Mouse (Mus musculus): ENCODE measurements at regions not wholly inside any gene's neighbourhood (a gene's known extent, or its start where the extent isn't known, plus 50 kb on each side); places are given as distances from the start of the nearest gene placed in this dataset.

GRCm38 (mm10) chr9:71383901-71384300 lies 101.8 kb downstream of the Polr2m start:
- TF ChIP-seq ZKSCAN1 (IDR thresholded peaks at IDR 0.05; ENCODE audit: borderline replicate concordance, low read depth, low read length) (no peak), POLR2A (IDR thresholded peaks at IDR 0.05; ENCODE audit: low read depth, low read length) (no peak), ZNF384 (IDR thresholded peaks at IDR 0.05; ENCODE audit: low read depth, low read length) (no peak), SMC3 (IDR thresholded peaks at IDR 0.05; ENCODE audit: low read depth, low read length) (no peak), E2F4 (IDR thresholded peaks at IDR 0.05; ENCODE audit: insufficient replicate concordance, low read depth, low read length) (no peak), USF2 (conservative IDR thresholded peaks at IDR 0.05; ENCODE audit: low read depth, low read length) (no peak)
- peaks cover 0 to 2% of the 10 kb centered on the region in 2 experiments; a peak in 1 of 4 replicates for H3K4me1 ChIP-seq (ENCODE audit: control insufficient read depth in 1 of 2, insufficient read depth in 2 of 2)
- no peaks in the 10 kb centered on the region for H3K79me2 ChIP-seq (replicated peaks; ENCODE audit: control insufficient read depth, extremely low read depth, insufficient read depth, poor library complexity, severe bottlenecking)
- dilution Hi-C loops (cut with MboI; ENCODE audit: extremely low pct_ligation_motif_present, extremely low pct_unique_long_range_greater_than_20kb, low sequenced_read_pairs) (no loop called here), in situ Hi-C loops (cut with MboI; ENCODE audit: low pct_ligation_motif_present, low pct_unique_long_range_greater_than_20kb, low sequenced_read_pairs) (no loop called here)
- H3K9me3 ChIP-seq (replicated peaks; ENCODE audit: low read length), result no peaks in the 10 kb centered on the region
- H3K36me3 ChIP-seq (replicated peaks in 1 of 2; ENCODE audit: control insufficient read depth in 1 of 2, insufficient read depth in 1 of 2, low read length in 1 of 2), result no peaks in the 10 kb centered on the region
- no peak overlapping the region for H3K9ac ChIP-seq (ENCODE audit: insufficient read depth, low read depth)
- H3K4me3 ChIP-seq (replicated peaks in 1 of 3; ENCODE audit: low read depth in 2 of 3, low read length in 2 of 3, poor library complexity in 1 of 3), result no peak overlapping the region
- H3K27me3 ChIP-seq (replicated peaks), result no peaks in the 10 kb centered on the region
- H3K4me2 ChIP-seq (ENCODE audit: insufficient read depth, low read depth, poor library complexity, severe bottlenecking), result no peak overlapping the region
- no peak for DNase-seq (ENCODE audit: extremely low read depth)
- no peak overlapping the region for H3K27ac ChIP-seq (ENCODE audit: insufficient read depth, low read depth)

GRCm38 (mm10) chr9:71379731-71380250 lies 105.9 kb downstream of the Polr2m start:
- TF ChIP-seq E2F4 (IDR thresholded peaks at IDR 0.05; ENCODE audit: insufficient replicate concordance, low read depth, low read length) (no peak), KAT2A (IDR thresholded peaks at IDR 0.05; ENCODE audit: insufficient replicate concordance, low read length) (no peak), NELFE (IDR thresholded peaks at IDR 0.05; ENCODE audit: low read depth, low read length) (no peak), RCOR1 (conservative IDR thresholded peaks at IDR 0.05; ENCODE audit: low read depth, low read length) (no peak), BHLHE40 (IDR thresholded peaks at IDR 0.05; ENCODE audit: low read depth, low read length) (no peak), GABPA (IDR thresholded peaks at IDR 0.05; ENCODE audit: insufficient replicate concordance, low read depth, low read length) (no peak), CHD1 (IDR thresholded peaks at IDR 0.05; ENCODE audit: low read depth, low read length) (no peak), MYC (IDR thresholded peaks at IDR 0.05; ENCODE audit: low read depth, low read length) (no peak), RAD21 (IDR thresholded peaks at IDR 0.05; ENCODE audit: low read depth, low read length) (no peak), MEF2A (IDR thresholded peaks at IDR 0.05; ENCODE audit: borderline replicate concordance, low read depth, low read length) (no peak), USF2 (conservative IDR thresholded peaks at IDR 0.05; ENCODE audit: low read depth, low read length) (no peak), ZNF384 (IDR thresholded peaks at IDR 0.05; ENCODE audit: low read depth, low read length) (no peak), ZC3H11A (IDR thresholded peaks at IDR 0.05; ENCODE audit: low read depth, low read length) (no peak), CHD2 (IDR thresholded peaks at IDR 0.05; ENCODE audit: low read length) (no peak)
- Histone ChIP-seq H3K27me3 (replicated peaks) (no peaks in the 10 kb centered on the region), H3K79me2 (replicated peaks; ENCODE audit: control insufficient read depth, extremely low read depth, insufficient read depth, poor library complexity, severe bottlenecking) (no peaks in the 10 kb centered on the region), H3K27ac (ENCODE audit: insufficient read depth, low read depth) (no peak overlapping the region), H3K36me3 (replicated peaks in 1 of 2; ENCODE audit: control insufficient read depth in 1 of 2, insufficient read depth in 1 of 2, low read length in 1 of 2) (no peaks in the 10 kb centered on the region), H3K9ac (ENCODE audit: insufficient read depth, low read depth) (no peak overlapping the region), H3K4me3 (replicated peaks in 1 of 3; ENCODE audit: low read depth in 2 of 3, low read length in 2 of 3, poor library complexity in 1 of 3) (no peak overlapping the region), H3K4me2 (ENCODE audit: insufficient read depth, low read depth, poor library complexity, severe bottlenecking) (no peak overlapping the region), H3K4me1 (ENCODE audit: control insufficient read depth in 1 of 2, insufficient read depth in 2 of 2) (no peaks in the 10 kb centered on the region), H3K9me3 (replicated peaks; ENCODE audit: low read length) (no peaks in the 10 kb centered on the region)
- in situ Hi-C loops (cut with MboI; ENCODE audit: low pct_ligation_motif_present, low pct_unique_long_range_greater_than_20kb, low sequenced_read_pairs), result no loop called here
- no peak for DNase-seq (ENCODE audit: extremely low read depth)
- dilution Hi-C loops (cut with MboI; ENCODE audit: extremely low pct_ligation_motif_present, extremely low pct_unique_long_range_greater_than_20kb, low sequenced_read_pairs), result no loop called here
